Mouse (Mus musculus): ENCODE data around the gene Ubqln3.

- TF ChIP-seq CTCF (IDR thresholded peaks at IDR 0.05; ENCODE audit: low read depth) = no peak
- TF ChIP-seq EP300 (IDR thresholded peaks at IDR 0.05; ENCODE audit: low read depth) = no peak
Observed at GRCm38 (mm10) chr7:104175085-104175484, 32.0 kb upstream of the Ubqln3 start.

Data from heart, postnatal 0 days (tissue).